Mouse (Mus musculus) c-Kit-positive CD71-negative TER-119-negative erythroid progenitor cells, embryonic 14.5 days (primary cell): ENCODE results near the gene Tshz2.

ENCODE experiments used
- DNase-seq: peaks from one replicate; pipeline ENCODE4 v3.0.0-alpha.2; 2013; ENCODE audit warnings: low read depth

Tshz2 gene

GRCm38 (mm10) chr2:170110306-170110705 lies 477.5 kb downstream of the Tshz2 start:
- DNase-seq: no peak

GRCm38 (mm10) chr2:170116704-170117281 lies 484.0 kb downstream of the Tshz2 start:
- DNase-seq: no peak

GRCm38 (mm10) chr2:170120139-170121027 lies 487.6 kb downstream of the Tshz2 start:
- DNase-seq: no peak
